Comparison of ENCODE assay signal across 7 mouse cellular contexts in genomic region chr4:128715241-128716204, GRCm38 (mm10). TPM values are rescaled to one million over a fixed set of nuclear protein-coding genes. Genes with fewer than 3 reads are reported as not detected.
A peak's percentile ranks its signal among the peaks of the same experiment; 100 is the strongest.
DNase-seq lines count a peak whose midpoint lies in the region; TF ChIP-seq lines count a peak whose summit lies in the region.

No protein-coding gene starts in this region.

- no peaks in the 10 kb centered on the region for H3K27me3 ChIP-seq in cerebellum, adult 2 months (ENCODE audit: control insufficient read depth, insufficient read depth, low read length)
- 0 out of 2 replicates have a peak, but pooled peaks cover 6% of the 10 kb centered on the region for H3K27me3 ChIP-seq in limb, embryonic 10.5 days (ENCODE audit: low read depth, poor library complexity, severe bottlenecking)
- H3K27me3 ChIP-seq in myocyte (ENCODE audit: control insufficient read depth, insufficient read depth, insufficient read length): no peaks in the 10 kb centered on the region

- peak overlapping the region; percentile 0 for H3K4me2 ChIP-seq in myocyte (ENCODE audit: low read depth)

- H3K4me1 ChIP-seq in cerebellum, adult 2 months (ENCODE audit: control insufficient read depth, insufficient read depth, low read length): peaks cover 52% of the 10 kb centered on the region
- peaks cover 83% of the 10 kb centered on the region for H3K4me1 ChIP-seq in limb, embryonic 10.5 days

- no peaks in the 10 kb centered on the region for H3K9me3 ChIP-seq in limb, embryonic 10.5 days (replicated peaks)

- no peak for TF ChIP-seq CTCF in cerebellum, adult 2 months (IDR thresholded peaks at IDR 0.05; ENCODE audit: borderline replicate concordance, insufficient read depth, low read depth, low read length)

- no peak overlapping the region for H3K4me3 ChIP-seq in cerebellum, adult 2 months (replicated peaks; ENCODE audit: insufficient read depth, low read depth, low read length)
- peak overlapping the region; percentile 32 for H3K4me3 ChIP-seq in limb, embryonic 10.5 days
- H3K4me3 ChIP-seq in myocyte: no peak overlapping the region

- H3K27ac ChIP-seq in cerebellum, adult 2 months (ENCODE audit: insufficient read depth, low read length): peak overlapping the region; percentile 81
- peak overlapping the region; percentile 88 for H3K27ac ChIP-seq in limb, embryonic 10.5 days

- 17% methylated on average over 14 of the region's 14 CpGs for WGBS in cerebellum, adult 2 months
- WGBS in limb, embryonic 10.5 days: 11% methylated on average over 14 of the region's 14 CpGs

- TF ChIP-seq POLR2A in cerebellum, adult 2 months (IDR thresholded peaks at IDR 0.05; ENCODE audit: borderline replicate concordance, insufficient read depth, low read length): no peak
- no peak for TF ChIP-seq POLR2A in myocyte (IDR thresholded peaks at IDR 0.05; ENCODE audit: insufficient read length, low read depth)

- H3K79me2 ChIP-seq in myocyte (ENCODE audit: control insufficient read depth, insufficient read depth): no peaks in the 10 kb centered on the region

- no peak overlapping the region for H3ac ChIP-seq in myocyte (ENCODE audit: control insufficient read depth, insufficient read length)

- peak; percentile 96 for DNase-seq in R1 (ENCODE audit: low read depth, low spot score)
- peak; percentile 74 to 75 for DNase-seq in cerebellum, adult 2 months
- DNase-seq in forelimb bud, embryonic 11.5 days (ENCODE audit: low read depth, low spot score): peak; percentile 95
- DNase-seq in limb, embryonic 10.5 days (ENCODE audit: low spot score): peak; percentile 91
- DNase-seq in adrenal gland, postnatal 14 days: no peak
- DNase-seq in Muller cell, postnatal 12 days (ENCODE audit: inconsistent ontology term): no peak

- 0 out of 2 replicates have a peak, but pooled peaks cover 6% of the 10 kb centered on the region for H3K36me3 ChIP-seq in limb, embryonic 10.5 days
- H3K36me3 ChIP-seq in myocyte (ENCODE audit: control insufficient read depth, insufficient read depth): no peaks in the 10 kb centered on the region

TF ChIP-seq in myocyte, 11 proteins besides CTCF, POLR2A, EP300 and RAD21:
- TF ChIP-seq SRF (IDR thresholded peaks at IDR 0.05; ENCODE audit: control insufficient read depth, insufficient read length, low read depth) (no peak), MAX (IDR thresholded peaks at IDR 0.05; ENCODE audit: low read depth) (no peak), MYOG (IDR thresholded peaks at IDR 0.05; ENCODE audit: control insufficient read depth in 1 of 3, insufficient read depth in 1 of 3, insufficient read length in 2 of 3, low read depth in 2 of 3) (peak in 2 of 3 experiments; percentile 57 to 62), E2F4 (IDR thresholded peaks at IDR 0.05; ENCODE audit: insufficient read depth) (no peak), REST (IDR thresholded peaks at IDR 0.05; ENCODE audit: insufficient read depth, insufficient read length) (no peak), MYOD1 (IDR thresholded peaks at IDR 0.05; ENCODE audit: control insufficient read depth in 1 of 3, insufficient read length in 2 of 3, low read depth in 2 of 3) (peak in 2 of 3 experiments; percentile 65 to 74), POLR2AphosphoS2 (IDR thresholded peaks at IDR 0.05; ENCODE audit: insufficient read length, low read depth) (no peak), USF1 (IDR thresholded peaks at IDR 0.05; ENCODE audit: low read depth) (no peak)

RNA-seq across cellular contexts. Expression of gene A3galt2, which starts 39.6 kb away (rescaled TPM):
- 1.9 and 2.4 TPM in 2 replicates for polyA plus RNA-seq in cerebellum, adult 2 months (2012; rRNA removed)
- 0.10 TPM in 1 of 2 replicates, not detected in the other for polyA plus RNA-seq in limb, embryonic 10.5 days (2016; fragmentation: Nextera tagmentation; extraction: Ambion mirVana)
- 0.13 TPM for polyA plus RNA-seq in myocyte (2012; fragmentation: generic; extraction: Trizol)
- 0.26 TPM in 2 replicates for total RNA-seq in adrenal gland, postnatal 14 days (2021)

Comparison
In these comparisons a context has a peak if more than half of its experiments do, and no peak if none do; other contexts are left out.
1. DNase-seq: peak in R1 (single experiment), cerebellum, adult 2 months (2 of 2), forelimb bud, embryonic 11.5 days (single experiment) and limb, embryonic 10.5 days (single experiment); none in adrenal gland, postnatal 14 days (single experiment) and Muller cell, postnatal 12 days (single experiment).